Comparison of ENCODE assay signal across 9 mouse cellular contexts in genomic region chr16:18451486-18452181, GRCm38 (mm10). TPM values are rescaled to one million over a fixed set of nuclear protein-coding genes. Genes with fewer than 3 reads are reported as not detected.
DNase-seq lines count a peak whose midpoint lies in the region; ATAC-seq and TF ChIP-seq lines count a peak whose summit lies in the region.
"Had no signal": no experiment of that assay in that cellular context is flagged by ENCODE, and none has a peak within 500 bp of the region (broad histone marks: within the 10 kb centered on the region; RNA-seq: fewer than 3 reads in every experiment).

No protein-coding gene starts in this region.

- intact Hi-C loops in heart, postnatal 36 days (cut with DNase I): no loop called here

- no peak overlapping the region for H3K4me3 ChIP-seq in kidney, embryonic 15.5 days (replicated peaks)
- H3K4me3 ChIP-seq in olfactory bulb, adult 2 months (ENCODE audit: insufficient read depth, low read depth, low read length): no peak overlapping the region
- no peak overlapping the region for H3K4me3 ChIP-seq in heart, embryonic 12.5 days
- H3K4me3 ChIP-seq: lung, embryonic 15.5 days had no signal

- no peak for TF ChIP-seq CTCF in olfactory bulb, adult 2 months (IDR thresholded peaks at IDR 0.05; ENCODE audit: insufficient read depth, low read depth, low read length)

- no peak for DNase-seq in kidney, adult 11 months
- peak; percentile 63 for DNase-seq in cerebellum, adult 8-10 months
- peak; percentile 48 to 52 for DNase-seq in frontal cortex, postnatal 25 days (ENCODE audit: low spot score in 2 of 2)
- DNase-seq in liver: no peak
- DNase-seq in heart, postnatal 36 days: no peak

- peaks cover 6% of the 10 kb centered on the region for H3K36me3 ChIP-seq in kidney, embryonic 15.5 days
- peaks cover 7% of the 10 kb centered on the region; the same call in 1 of the 2 replicates for H3K36me3 ChIP-seq in heart, embryonic 12.5 days
- H3K36me3 ChIP-seq: lung, embryonic 15.5 days had no signal

- 33% methylated on average over 9 of the region's 9 CpGs for WGBS in kidney, embryonic 15.5 days
- WGBS in olfactory bulb, adult 2 months: 49% methylated on average over 9 of the region's 9 CpGs
- 61% methylated on average over 9 of the region's 9 CpGs for WGBS in heart, embryonic 12.5 days

- ATAC-seq in kidney, embryonic 15.5 days (replicated peaks; ENCODE audit: low FRiP score): peak; percentile 59
- no peak for ATAC-seq in heart, embryonic 12.5 days (ENCODE audit: insufficient number of reproducible peaks, low FRiP score)

- H3K9ac ChIP-seq in kidney, embryonic 15.5 days: no peak overlapping the region; the same call in 1 of the 2 replicates
- no peak overlapping the region for H3K9ac ChIP-seq in heart, embryonic 12.5 days
- H3K9ac ChIP-seq: lung, embryonic 15.5 days had no signal

- peaks cover 19% of the 10 kb centered on the region for H3K27me3 ChIP-seq in kidney, embryonic 15.5 days
- H3K27me3 ChIP-seq in heart, embryonic 12.5 days (replicated peaks): 0 out of 2 replicates have a peak, but pooled peaks cover 5% of the 10 kb centered on the region
- H3K27me3 ChIP-seq: lung, embryonic 15.5 days had no signal

- TF ChIP-seq POLR2A in olfactory bulb, adult 2 months (IDR thresholded peaks at IDR 0.05; ENCODE audit: insufficient read depth, low read depth, low read length): no peak

- peaks cover 49% of the 10 kb centered on the region for H3K4me1 ChIP-seq in kidney, embryonic 15.5 days
- H3K4me1 ChIP-seq in olfactory bulb, adult 2 months (ENCODE audit: control insufficient read depth, insufficient read depth, low read length): peaks cover 53% of the 10 kb centered on the region
- peaks cover 5% of the 10 kb centered on the region for H3K4me1 ChIP-seq in heart, embryonic 12.5 days (replicated peaks)

- H3K9me3 ChIP-seq in kidney, embryonic 15.5 days (replicated peaks): no peaks in the 10 kb centered on the region
- H3K9me3 ChIP-seq in heart, embryonic 12.5 days (replicated peaks): no peaks in the 10 kb centered on the region
- H3K9me3 ChIP-seq: lung, embryonic 15.5 days had no signal

- H3K27ac ChIP-seq in kidney, embryonic 15.5 days: no peak overlapping the region
- peak overlapping the region; percentile 39 for H3K27ac ChIP-seq in olfactory bulb, adult 2 months (ENCODE audit: insufficient read depth, low read depth, low read length)
- H3K27ac ChIP-seq in heart, embryonic 12.5 days (ENCODE audit: poor library complexity, severe bottlenecking): no peak overlapping the region
- H3K27ac ChIP-seq: lung, embryonic 15.5 days had no signal

- H3K4me2 ChIP-seq in kidney, embryonic 15.5 days: no peak overlapping the region
- H3K4me2 ChIP-seq in heart, embryonic 12.5 days: no peak overlapping the region
- H3K4me2 ChIP-seq: lung, embryonic 15.5 days had no signal

RNA-seq across cellular contexts. Expression of gene Comt, which starts 25.0 kb away (rescaled TPM):
- polyA plus RNA-seq in kidney, embryonic 15.5 days (2015; fragmentation: Nextera tagmentation; extraction: Ambion mirVana): 97.2 and 103 TPM in 2 replicates
- polyA plus RNA-seq in olfactory bulb, adult 2 months (2012; ENCODE audit: insufficient read depth, insufficient read length, low replicate concordance, missing spikeins): not detected in 2 replicates
- polyA plus RNA-seq in heart, embryonic 12.5 days (2016; fragmentation: Nextera tagmentation; extraction: Ambion mirVana): 88.2 and 90.8 TPM in 2 replicates
- total RNA-seq in heart, postnatal 36 days (2021): 100 to 1,000 TPM; 130 to 150 TPM

RNA-seq across cellular contexts. Expression of gene Txnrd2, which starts 25.4 kb away (rescaled TPM):
- polyA plus RNA-seq in kidney, embryonic 15.5 days (2015; fragmentation: Nextera tagmentation; extraction: Ambion mirVana): 28.1 and 29.1 TPM in 2 replicates
- not detected in 2 replicates for polyA plus RNA-seq in olfactory bulb, adult 2 months (2012; ENCODE audit: insufficient read depth, insufficient read length, low replicate concordance, missing spikeins)
- 34.9 and 37.2 TPM in 2 replicates for polyA plus RNA-seq in heart, embryonic 12.5 days (2016; fragmentation: Nextera tagmentation; extraction: Ambion mirVana)
- total RNA-seq in heart, postnatal 36 days (2021): 10 to 100 TPM; 41.0 to 42.8 TPM

RNA-seq across cellular contexts. Expression of gene Gnb1l, which starts 46.9 kb away (rescaled TPM):
- polyA plus RNA-seq in kidney, embryonic 15.5 days (2015; fragmentation: Nextera tagmentation; extraction: Ambion mirVana): 13.7 and 17.2 TPM in 2 replicates
- not detected in 2 replicates for polyA plus RNA-seq in olfactory bulb, adult 2 months (2012; ENCODE audit: insufficient read depth, insufficient read length, low replicate concordance, missing spikeins)
- polyA plus RNA-seq in heart, embryonic 12.5 days (2016; fragmentation: Nextera tagmentation; extraction: Ambion mirVana): 7.8 and 8.0 TPM in 2 replicates
- total RNA-seq in heart, postnatal 36 days (2021): 1 to 10 TPM; 5.2 to 5.4 TPM

RNA-seq across cellular contexts. Expression of gene Rtl10, which starts 47.1 kb away (rescaled TPM):
- 3.1 and 3.3 TPM in 2 replicates for polyA plus RNA-seq in kidney, embryonic 15.5 days (2015; fragmentation: Nextera tagmentation; extraction: Ambion mirVana)
- polyA plus RNA-seq in olfactory bulb, adult 2 months (2012; ENCODE audit: insufficient read depth, insufficient read length, low replicate concordance, missing spikeins): not detected in 2 replicates
- polyA plus RNA-seq in heart, embryonic 12.5 days (2016; fragmentation: Nextera tagmentation; extraction: Ambion mirVana): 1.1 TPM in 2 replicates
- total RNA-seq in heart, postnatal 36 days (2021): 1 to 10 TPM; 3.6 to 4.6 TPM

Comparison
In these comparisons a context has a peak if more than half of its experiments do, and no peak if none do; other contexts are left out.
1. DNase-seq: peak in cerebellum, adult 8-10 months (single experiment) and frontal cortex, postnatal 25 days (2 of 2); none in kidney, adult 11 months (single experiment), liver (single experiment) and heart, postnatal 36 days (0 of 2).